Mouse (Mus musculus) common myeloid progenitor, adult 5-6 weeks (primary cell): ENCODE results near the gene Tnfrsf18. TPM values are rescaled to one million over a fixed set of nuclear protein-coding genes. Genes with fewer than 3 reads are reported as not detected.

Source experiments
- ATAC-seq: replicated peaks from 2 replicates; pipeline ENCODE4 v1.8.0; 2016; ENCODE audit warnings: low read depth, mild to moderate bottlenecking, moderate TSS enrichment, inconsistent platforms; ENCODE audit not compliant: poor library complexity, severe bottlenecking
- total RNA-seq: library from RNA; stranded (forward); fragments of 200-1000, 187-1606 nt; gene quantifications from 2 replicates; pipeline ENCODE4 v1.2.3, GENCODE M21; 2017

The Tnfrsf18 gene
- 6.1 and 9.8 TPM in 2 replicates for total RNA-seq

DNA sequence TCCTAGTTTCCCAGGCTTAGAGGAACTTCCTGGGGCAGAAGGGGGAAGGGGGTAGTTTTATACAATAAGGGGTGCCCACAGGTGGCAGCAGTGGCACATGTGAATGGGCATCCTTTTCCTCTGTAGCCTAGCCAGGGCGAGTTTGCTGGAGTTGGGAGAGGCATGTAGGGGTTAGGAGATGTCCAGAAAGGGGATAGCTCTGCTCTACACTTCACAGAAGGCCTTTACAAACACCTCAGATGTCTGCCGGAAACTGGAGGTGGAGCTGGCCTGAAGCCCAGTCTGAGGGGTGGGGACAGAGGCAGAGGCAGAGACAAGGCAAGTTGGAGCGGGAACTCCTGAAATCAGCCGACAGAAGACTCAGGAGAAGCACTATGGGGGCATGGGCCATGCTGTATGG, at the start of gene Tnfrsf18:
TSS of gene Tnfrsf18 (plus strand) at position 152 of the 400 bp plus-strand sequence.
- ATAC-seq, result peak; percentile 75

DNA sequence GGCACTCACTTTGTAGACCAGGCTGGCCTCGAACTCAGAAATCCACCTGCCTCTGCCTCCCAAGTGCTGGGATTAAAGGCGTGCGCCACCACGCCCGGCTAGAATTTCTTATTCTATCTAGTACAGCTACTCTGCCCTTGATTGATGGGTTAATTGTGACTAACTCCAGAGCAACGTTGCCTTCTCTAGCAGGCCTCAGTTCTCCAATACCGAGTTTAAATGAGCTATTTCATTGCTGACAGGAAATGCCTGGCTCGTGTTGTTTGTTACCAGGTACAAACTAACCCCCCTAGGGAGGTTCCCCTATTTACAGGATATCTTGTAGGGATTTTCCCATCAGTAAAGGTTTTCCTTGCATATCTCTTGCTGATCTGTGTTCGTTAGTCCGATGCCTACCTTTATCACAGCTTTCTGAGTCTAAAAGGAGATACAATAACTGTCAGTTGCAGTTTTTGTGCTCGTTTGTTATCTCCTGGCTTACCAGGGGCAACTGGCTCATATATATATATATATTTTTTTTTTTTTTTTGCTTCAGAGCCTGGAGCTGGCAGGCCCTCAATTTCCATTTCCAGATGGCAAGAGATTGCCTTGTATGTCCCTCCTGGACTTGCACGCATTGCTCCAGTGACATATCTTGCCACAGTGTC, 44.4 kb upstream of the Tnfrsf18 start:
- ATAC-seq, result no peak

DNA sequence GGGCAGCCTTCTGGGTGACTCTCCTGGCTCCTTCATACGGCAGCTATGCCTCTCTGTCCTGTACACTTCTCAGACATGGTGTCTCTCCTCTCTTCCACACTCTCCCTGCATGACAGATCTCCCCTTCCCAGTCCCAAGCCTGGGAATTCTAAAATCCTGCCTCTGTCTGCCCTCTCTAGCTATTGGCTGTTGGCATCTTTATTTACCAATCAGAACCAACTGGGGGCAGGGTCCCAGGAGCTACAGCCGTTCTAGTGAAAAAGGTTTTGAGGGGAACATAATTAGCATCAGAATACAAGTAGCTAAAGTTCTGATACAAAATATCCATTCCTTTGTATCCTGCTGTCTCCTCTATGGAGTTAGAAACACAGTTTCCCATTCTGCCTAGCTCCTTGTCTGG, 42.2 kb upstream of the Tnfrsf18 start:
- no peak for ATAC-seq

DNA sequence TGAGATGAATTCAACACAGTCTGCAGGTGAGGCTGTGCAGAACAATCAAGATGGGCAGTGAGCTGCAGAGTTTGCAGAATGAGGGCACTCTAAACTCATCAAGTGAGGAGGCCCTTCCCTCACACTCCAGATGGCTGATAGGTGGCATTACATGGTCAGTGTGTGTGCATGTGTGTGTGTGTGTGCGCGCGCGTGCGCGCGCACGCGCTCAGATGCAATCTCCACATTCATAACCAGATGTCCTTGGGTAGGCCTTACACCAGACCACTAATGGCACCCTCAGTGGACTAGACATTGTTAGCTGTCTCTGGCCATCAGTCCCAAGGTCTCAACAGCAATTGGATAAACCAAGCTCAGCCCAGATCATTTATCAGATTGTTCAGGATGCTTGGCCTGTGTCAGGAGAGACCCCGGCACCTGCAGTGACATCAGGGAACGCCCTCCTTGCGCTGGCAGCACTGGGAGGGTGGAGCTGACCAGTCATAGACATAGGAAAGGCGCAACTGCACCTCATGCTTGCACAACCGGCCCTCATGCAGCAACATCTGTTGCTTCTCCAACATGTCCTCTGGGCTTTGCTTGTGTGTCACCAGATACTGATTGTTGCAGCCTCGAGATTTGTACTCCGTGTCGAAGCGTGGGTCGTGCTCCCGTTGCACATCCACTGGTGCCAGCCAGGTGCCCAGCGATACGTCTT, 34.6 kb upstream of the Tnfrsf18 start:
- ATAC-seq, result no peak

DNA sequence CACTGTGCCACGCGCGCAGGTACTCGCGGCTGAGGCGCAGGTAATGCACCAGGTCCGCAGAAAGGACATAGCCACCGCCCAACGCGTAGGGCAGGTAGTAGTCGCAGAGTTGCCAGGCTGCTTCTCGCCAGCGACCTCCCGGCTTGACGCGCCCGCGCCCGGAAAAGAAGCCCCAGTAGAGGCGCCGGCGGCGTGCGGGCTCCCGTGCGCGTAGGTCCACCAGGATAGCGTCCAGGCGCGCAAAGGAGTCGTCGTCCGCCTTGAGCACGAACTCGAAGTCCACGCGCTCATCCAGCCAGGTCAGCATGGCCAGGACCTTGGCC, 34.1 kb upstream of the Tnfrsf18 start:
- no peak for ATAC-seq

DNA sequence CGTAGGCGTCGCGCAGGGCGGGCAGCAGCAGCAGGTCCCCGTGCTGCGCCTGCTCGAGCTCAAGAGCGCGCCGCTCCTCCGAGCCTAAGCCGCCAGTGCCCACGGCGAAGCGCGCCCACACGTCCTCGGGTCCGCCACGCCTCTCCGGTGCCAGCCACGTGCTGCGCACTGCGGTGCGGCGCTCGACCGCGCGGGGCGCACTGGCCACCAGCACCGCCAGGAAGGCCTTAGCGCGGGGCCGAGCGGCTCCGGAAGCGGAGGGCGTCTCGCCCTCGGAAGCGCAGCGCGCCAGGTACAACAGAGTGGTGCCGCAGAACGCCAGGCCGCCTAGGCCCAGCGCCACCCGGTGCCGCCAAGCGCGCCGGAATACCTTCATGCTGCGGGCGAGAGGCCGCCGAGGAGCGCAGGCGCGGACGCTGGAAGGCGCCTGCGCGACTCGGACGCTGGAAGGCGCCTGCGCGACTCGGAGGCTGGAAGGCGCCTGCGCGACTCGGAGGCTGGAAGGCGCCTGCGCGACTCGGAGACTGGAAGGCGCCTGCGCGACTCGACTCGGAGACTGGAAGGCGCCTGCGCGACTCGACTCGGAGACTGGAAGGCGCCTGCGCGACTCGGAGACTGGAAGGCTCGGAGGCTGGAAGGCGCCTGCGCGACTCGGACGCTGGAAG, 33.6 kb upstream of the Tnfrsf18 start, which contains the start of the genes B3galt6 and Sdf4:
TSS of gene B3galt6 (minus strand) at position 409 of the 665 bp plus-strand sequence.
TSS of gene Sdf4 (plus strand) at position 632 of the 665 bp plus-strand sequence.
- peak; percentile 67 for ATAC-seq

DNA sequence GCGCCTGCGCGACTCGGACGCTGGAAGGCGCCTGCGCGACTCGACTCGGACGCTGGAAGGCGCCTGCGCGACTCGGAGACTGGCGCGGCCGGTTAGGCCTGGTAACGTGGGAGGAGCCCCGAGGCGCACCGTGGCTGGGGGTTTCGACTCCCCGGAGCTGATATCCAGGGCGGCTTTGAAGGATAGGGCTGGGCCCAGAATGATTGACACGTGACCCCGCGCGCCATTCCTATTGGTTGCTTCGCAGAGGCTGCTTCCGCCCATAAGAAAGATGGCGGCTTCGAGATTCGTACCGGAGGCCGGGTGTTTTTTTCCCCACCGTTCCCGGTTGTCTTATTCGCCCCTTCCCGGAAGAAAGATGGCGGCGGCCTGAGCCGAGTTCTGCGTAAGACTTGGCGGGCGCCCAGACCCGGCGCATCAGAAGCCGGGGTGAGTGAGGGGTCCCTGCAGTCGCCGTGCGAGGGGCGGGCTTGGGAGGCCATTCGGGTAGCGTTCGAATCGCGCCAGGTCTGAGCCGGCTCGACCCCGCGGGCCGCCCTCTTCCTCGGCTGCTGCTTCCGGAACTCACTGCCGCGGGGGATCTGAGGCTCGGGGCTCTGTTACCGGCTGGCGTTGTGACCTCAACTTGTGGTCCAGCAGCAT, 32.9 kb upstream of the Tnfrsf18 start:
- ATAC-seq, result peak; percentile 70

DNA sequence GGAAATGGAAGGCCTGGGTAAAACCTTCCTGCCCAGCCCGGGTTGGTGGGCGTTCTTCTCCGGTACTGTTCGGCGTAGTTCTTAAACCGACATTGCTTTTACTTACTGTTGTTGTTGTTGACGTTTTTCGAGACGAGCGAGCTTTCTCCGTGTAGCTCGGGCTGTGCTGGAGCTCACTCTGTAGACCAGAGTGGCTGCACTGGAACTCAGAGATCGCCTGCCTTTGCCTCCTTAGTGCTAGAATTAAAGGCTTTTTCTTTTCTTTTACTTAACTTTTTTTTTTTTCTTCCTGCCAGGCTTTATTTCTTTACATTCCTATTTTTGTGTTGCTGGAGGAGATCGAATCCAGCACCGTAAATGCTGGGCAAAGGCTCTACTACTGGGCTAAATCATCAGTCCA, 32.4 kb upstream of the Tnfrsf18 start:
- no peak for ATAC-seq

DNA sequence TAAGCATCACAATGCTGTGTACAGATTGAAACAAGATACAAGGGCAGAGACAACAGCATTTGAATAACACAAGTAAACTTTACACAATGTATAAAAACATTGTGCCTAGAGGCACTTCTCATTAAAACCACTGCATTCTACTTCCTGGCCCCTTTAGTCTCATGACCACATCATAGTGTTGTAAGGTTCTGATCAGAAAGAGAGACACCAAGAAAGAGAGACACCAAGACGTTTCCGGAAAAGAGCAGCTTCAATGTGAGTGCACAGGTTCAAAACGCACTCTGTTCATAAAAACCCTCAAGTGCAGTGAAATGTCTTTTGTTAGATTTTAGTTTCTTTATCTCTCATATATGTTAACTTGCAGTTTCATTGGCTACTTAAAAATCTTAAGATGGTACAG, 21.9 kb upstream of the Tnfrsf18 start:
- no peak for ATAC-seq

DNA sequence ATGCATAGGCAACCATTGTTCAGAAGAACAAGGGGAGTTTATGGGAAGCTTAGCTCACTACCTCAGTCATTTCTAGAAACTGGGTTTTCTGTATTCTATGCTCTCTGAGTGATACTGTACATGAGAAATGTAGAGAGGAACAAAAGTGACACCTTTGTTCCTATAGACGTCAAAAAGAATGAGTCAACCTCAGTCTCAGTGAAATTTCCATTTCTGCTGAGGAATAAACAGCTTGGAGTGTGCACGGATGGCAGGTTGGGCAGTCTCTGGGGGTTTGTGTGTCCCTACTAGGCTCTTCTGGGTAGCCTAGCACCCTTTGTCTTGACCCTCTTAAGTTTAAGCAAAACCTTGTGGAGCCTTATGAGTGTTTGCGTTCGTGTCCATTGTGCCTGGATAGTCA, 17.6 kb upstream of the Tnfrsf18 start:
- no peak for ATAC-seq

DNA sequence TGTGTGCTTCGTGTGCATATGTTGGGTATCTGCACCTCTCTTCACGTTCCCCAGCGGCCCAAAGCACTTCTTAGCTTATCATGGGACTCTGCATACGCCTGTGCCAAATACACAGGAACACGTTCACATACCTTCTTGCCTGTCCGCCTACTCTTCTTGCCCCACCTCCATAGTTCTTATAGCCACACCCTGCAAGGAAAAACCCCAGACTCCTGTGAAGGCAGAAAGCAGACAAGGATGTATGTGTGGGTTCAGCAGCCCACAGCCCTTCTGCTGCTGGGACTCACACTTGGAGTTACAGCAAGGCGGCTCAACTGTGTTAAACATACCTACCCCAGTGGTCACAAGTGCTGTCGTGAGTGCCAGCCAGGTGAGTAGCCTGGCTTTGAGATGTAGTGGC, 12.3 kb upstream of the Tnfrsf18 start, which contains the start of gene Tnfrsf4:
TSS of gene Tnfrsf4 (plus strand) at position 207 of the 400 bp plus-strand sequence.
- no peak for ATAC-seq

DNA sequence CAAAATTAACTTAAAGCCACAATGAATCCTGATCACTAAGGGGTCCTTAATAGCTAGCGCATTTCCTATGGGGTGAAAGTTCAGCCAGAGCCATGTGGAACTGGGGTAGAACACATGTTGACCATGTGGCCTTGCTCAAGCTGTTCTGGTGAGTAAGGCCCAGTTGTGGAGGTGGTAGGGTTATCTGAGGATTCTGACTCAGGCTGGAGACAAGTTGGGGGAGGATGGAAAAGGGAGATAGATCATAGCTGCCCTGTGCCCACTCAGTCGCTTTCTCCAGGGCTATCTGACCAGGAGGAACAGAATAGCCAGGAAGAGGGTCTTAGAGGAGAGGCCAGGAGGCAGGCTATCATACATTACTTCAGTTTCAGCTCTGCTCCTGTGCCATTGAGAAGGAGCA, 11.5 kb upstream of the Tnfrsf18 start:
- ATAC-seq, result no peak

DNA sequence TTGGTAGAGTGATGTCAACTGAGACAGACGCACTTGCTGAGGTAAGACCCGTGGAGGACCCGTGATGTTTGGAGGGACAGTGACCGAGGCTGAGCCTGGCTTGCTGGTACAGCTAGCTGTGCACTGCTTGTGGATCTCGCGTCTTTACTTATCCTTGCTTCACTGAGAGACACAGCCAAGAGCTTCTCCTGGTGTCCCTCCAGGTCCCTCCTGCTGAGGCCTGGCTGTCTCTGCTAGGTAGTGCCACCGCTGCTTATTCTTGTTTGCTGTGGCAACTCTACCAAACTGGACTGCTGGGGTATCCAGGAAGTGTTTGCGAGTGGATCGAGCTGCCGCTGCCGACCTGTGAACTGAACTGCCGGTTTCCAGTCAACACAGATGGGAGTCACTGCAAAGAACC, 6.2 kb upstream of the Tnfrsf18 start:
- no peak for ATAC-seq

DNA sequence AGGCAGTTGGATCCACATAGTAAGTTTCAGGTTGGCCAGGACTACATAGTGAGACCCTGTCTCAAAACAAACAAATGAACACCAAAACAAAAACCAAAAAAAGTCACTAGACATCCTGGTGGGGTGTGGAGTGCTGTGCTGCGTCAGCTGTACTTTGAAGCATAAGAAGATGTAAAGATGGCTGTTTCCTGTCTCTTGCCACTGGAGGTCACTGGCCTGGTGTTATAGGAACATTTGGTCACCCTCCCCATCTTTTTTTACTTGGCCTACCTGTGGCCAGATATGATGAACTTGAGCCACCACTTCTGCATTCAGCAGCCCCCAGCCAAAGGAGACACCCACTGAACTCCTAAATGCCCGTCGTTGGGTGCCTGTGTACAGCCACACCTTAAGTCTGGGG, 4.6 kb upstream of the Tnfrsf18 start:
- no peak for ATAC-seq

DNA sequence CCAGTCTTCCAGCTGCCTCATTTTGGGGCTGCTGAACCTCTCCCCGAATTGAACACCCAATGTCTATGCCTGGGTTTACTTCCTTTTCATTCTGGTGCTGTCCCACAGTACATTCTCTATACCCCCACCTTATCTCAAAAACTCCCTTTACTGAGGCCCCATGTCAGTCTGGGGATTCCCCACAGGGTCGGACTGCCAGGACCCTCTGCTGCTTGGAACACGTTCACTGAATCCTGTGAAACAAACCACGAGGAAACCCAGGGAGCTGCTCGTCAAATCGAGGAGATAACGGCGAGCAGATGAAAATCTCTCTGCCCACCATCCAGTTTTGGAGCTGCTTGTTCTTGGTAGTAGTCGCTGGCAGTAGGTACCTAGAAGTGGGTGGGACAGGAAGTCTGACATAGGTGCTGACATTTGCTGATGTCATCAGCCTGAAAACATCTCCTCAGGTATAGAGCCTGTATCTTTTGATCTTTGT, 4.0 kb upstream of the Tnfrsf18 start:
- ATAC-seq, result no peak

DNA sequence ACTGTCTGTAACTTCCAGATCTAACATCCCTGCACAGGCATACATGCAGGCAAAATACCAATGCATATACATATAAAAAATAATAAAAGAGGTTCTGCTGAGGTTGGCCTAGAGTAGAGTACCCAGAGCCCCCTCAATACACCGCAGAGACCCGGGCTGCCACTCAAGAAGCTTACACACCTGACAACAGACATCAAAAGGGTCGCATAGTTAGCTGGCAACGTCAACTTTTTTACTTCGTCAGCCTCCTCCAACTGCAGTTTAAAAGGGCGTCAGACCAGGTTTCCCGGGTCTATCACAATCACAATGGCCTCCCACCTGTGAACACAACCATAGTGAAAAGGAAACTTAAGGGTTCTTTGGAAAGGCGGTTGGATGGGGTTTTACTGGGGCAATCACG, 2.4 kb upstream of the Tnfrsf18 start:
- ATAC-seq, result no peak

DNA sequence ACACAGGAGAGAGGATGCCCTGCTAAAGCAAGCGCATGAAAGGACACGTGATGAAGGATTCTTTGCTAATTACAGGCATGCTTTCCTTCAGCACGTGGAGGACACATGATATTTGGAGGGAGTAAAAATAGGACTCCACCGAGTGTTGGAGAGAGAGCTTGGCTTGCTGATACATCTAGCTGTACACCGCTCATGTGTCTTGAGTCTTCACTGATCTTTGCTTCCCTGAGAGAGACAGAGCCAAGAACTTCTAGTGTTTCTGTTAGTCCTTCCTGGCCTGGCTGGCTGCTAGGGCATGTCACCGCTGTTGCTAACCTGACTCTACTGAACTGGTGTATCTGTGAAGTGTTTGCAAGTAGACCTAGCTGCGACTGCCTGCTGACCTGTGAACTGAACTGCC, 1.8 kb upstream of the Tnfrsf18 start:
- no peak for ATAC-seq

DNA sequence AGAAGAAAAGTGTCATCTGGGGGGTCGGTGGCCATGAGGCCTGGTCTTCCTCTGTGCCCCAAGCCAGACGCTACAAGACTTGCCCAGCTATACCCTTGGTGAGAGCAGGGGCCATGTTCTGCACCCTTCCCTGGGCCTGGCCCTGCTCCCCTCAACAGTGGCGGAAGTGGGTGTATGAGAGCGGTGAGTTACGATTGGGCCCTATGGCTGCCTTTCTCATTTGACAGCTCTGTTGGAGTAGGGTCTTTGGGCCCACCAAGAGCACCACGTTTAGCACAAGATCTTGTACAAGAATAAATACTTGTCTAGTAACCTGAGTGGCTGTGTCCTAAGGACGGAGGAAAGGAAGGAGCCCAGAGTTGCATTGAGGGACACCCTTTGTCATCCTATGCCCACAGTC, 2.6 kb downstream of the Tnfrsf18 start:
- ATAC-seq, result no peak

DNA sequence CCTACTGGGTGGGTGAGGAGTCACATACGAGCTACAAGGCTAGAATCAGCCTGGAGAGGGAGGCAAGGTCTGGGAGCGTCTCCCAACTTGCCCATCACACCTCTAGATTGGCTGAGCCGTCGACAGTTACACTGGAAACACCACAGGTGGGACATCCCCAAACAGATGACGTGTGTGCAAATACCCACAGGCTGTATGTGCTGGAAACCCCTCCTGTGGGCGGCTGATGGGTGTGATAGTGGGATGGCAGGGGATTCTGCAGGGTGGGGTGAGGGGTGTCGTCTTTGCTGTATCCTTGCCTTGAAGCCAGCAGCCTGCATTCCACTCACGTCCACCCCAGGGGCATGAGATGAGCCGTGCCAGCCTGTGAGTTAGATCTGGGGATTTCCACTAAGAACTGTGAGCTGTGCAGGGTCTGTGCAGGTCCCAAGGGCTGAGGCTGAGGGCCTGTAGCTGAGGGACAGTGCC, 4.7 kb downstream of the Tnfrsf18 start:
- ATAC-seq, result no peak

DNA sequence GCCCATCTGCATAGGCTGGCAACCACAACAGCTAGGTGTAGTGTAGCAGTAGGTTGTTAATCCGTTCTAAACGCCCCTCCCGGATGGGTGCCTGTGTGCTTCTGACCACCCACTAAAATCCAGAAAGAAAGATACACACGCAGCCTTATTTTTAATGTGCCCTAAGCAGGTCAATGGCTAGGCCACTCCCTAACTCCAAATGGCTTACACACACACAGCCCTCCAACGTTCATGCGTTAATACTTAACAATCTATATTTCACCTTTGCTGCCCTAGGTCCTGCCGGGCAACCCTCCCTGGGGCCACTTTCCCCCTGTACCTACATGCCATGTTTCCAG, 5.3 kb downstream of the Tnfrsf18 start:
- ATAC-seq, result no peak
